Mouse (Mus musculus): Measurements from ENCODE around the gene Nipbl. TPM values are rescaled to one million over a fixed set of nuclear protein-coding genes. Genes with fewer than 3 reads are reported as not detected.

The Nipbl gene
- polyA plus RNA-seq, 1 experiment, result 14.6 TPM

GRCm38 (mm10) chr15:8321491-8321890 lies 122.8 kb downstream of the Nipbl start:
- no peak for DNase-seq
- no peak overlapping the region for H3K4me3 ChIP-seq (replicated peaks; ENCODE audit: insufficient read depth, low read depth, low read length)

GRCm38 (mm10) chr15:8319191-8319590 lies 125.1 kb downstream of the Nipbl start:
- no peak overlapping the region for H3K27ac ChIP-seq (ENCODE audit: insufficient read depth, low read length)
- DNase-seq, result no peak
- TF ChIP-seq POLR2A (IDR thresholded peaks at IDR 0.05; ENCODE audit: borderline replicate concordance, insufficient read depth, low read length), result no peak
- TF ChIP-seq CTCF (IDR thresholded peaks at IDR 0.05; ENCODE audit: borderline replicate concordance, insufficient read depth, low read depth, low read length), result no peak
- WGBS, result 91% methylated on average over 5 of the region's 5 CpGs
- no peaks in the 10 kb centered on the region for H3K27me3 ChIP-seq (ENCODE audit: control insufficient read depth, insufficient read depth, low read length)
- no peak overlapping the region for H3K4me3 ChIP-seq (replicated peaks; ENCODE audit: insufficient read depth, low read depth, low read length)
- no peaks in the 10 kb centered on the region for H3K4me1 ChIP-seq (ENCODE audit: control insufficient read depth, insufficient read depth, low read length)

More at GRCm38 (mm10) chr15:8321491-8321890, 122.8 kb downstream of the Nipbl start:
- no peak overlapping the region for H3K27ac ChIP-seq (ENCODE audit: insufficient read depth, low read length)
- 77% methylated on average over 5 of the region's 5 CpGs for WGBS
- H3K4me1 ChIP-seq (ENCODE audit: control insufficient read depth, insufficient read depth, low read length), result no peaks in the 10 kb centered on the region
- TF ChIP-seq CTCF (IDR thresholded peaks at IDR 0.05; ENCODE audit: borderline replicate concordance, insufficient read depth, low read depth, low read length), result no peak
- TF ChIP-seq POLR2A (IDR thresholded peaks at IDR 0.05; ENCODE audit: borderline replicate concordance, insufficient read depth, low read length), result no peak
- no peaks in the 10 kb centered on the region for H3K27me3 ChIP-seq (ENCODE audit: control insufficient read depth, insufficient read depth, low read length)

- DNase-seq, result no peak
These were observed 126.9 kb downstream of the Nipbl start for GRCm38 (mm10) chr15:8317381-8317780.

GRCm38 (mm10) chr15:8305474-8305873 lies 138.8 kb downstream of the Nipbl start:
- WGBS, result 91% methylated on average over 1 of the region's 1 CpGs
- Histone ChIP-seq H3K27me3 (ENCODE audit: control insufficient read depth, insufficient read depth, low read length) (no peaks in the 10 kb centered on the region), H3K4me3 (replicated peaks; ENCODE audit: insufficient read depth, low read depth, low read length) (no peak overlapping the region), H3K27ac (ENCODE audit: insufficient read depth, low read length) (no peak overlapping the region), H3K4me1 (ENCODE audit: control insufficient read depth, insufficient read depth, low read length) (no peaks in the 10 kb centered on the region)
- TF ChIP-seq CTCF (IDR thresholded peaks at IDR 0.05; ENCODE audit: borderline replicate concordance, insufficient read depth, low read depth, low read length) (no peak), POLR2A (IDR thresholded peaks at IDR 0.05; ENCODE audit: borderline replicate concordance, insufficient read depth, low read length) (no peak)
- DNase-seq, result no peak

More at GRCm38 (mm10) chr15:8317381-8317780, 126.9 kb downstream of the Nipbl start:
- Histone ChIP-seq H3K4me3 (replicated peaks; ENCODE audit: insufficient read depth, low read depth, low read length) (no peak overlapping the region), H3K27me3 (ENCODE audit: control insufficient read depth, insufficient read depth, low read length) (no peaks in the 10 kb centered on the region), H3K27ac (ENCODE audit: insufficient read depth, low read length) (no peak overlapping the region), H3K4me1 (ENCODE audit: control insufficient read depth, insufficient read depth, low read length) (no peaks in the 10 kb centered on the region)
- WGBS, result 86% methylated on average over 4 of the region's 4 CpGs
- no peak for TF ChIP-seq CTCF (IDR thresholded peaks at IDR 0.05; ENCODE audit: borderline replicate concordance, insufficient read depth, low read depth, low read length)
- TF ChIP-seq POLR2A (IDR thresholded peaks at IDR 0.05; ENCODE audit: borderline replicate concordance, insufficient read depth, low read length), result no peak

GRCm38 (mm10) chr15:8302944-8303343 lies 141.3 kb downstream of the Nipbl start:
- no peak overlapping the region for H3K4me3 ChIP-seq (replicated peaks; ENCODE audit: insufficient read depth, low read depth, low read length)
- WGBS, result 92% methylated on average over 10 of the region's 10 CpGs
- no peak for TF ChIP-seq CTCF (IDR thresholded peaks at IDR 0.05; ENCODE audit: borderline replicate concordance, insufficient read depth, low read depth, low read length)
- no peak for TF ChIP-seq POLR2A (IDR thresholded peaks at IDR 0.05; ENCODE audit: borderline replicate concordance, insufficient read depth, low read length)
- H3K4me1 ChIP-seq (ENCODE audit: control insufficient read depth, insufficient read depth, low read length), result no peaks in the 10 kb centered on the region
- H3K27me3 ChIP-seq (ENCODE audit: control insufficient read depth, insufficient read depth, low read length), result no peaks in the 10 kb centered on the region
- DNase-seq, result no peak
- H3K27ac ChIP-seq (ENCODE audit: insufficient read depth, low read length), result no peak overlapping the region

- TF ChIP-seq POLR2A (IDR thresholded peaks at IDR 0.05; ENCODE audit: borderline replicate concordance, insufficient read depth, low read length), result no peak
- no peak for TF ChIP-seq CTCF (IDR thresholded peaks at IDR 0.05; ENCODE audit: borderline replicate concordance, insufficient read depth, low read depth, low read length)
- 95% methylated on average over 6 of the region's 6 CpGs for WGBS
- Histone ChIP-seq H3K4me1 (ENCODE audit: control insufficient read depth, insufficient read depth, low read length) (no peaks in the 10 kb centered on the region), H3K27ac (ENCODE audit: insufficient read depth, low read length) (no peak overlapping the region), H3K4me3 (replicated peaks; ENCODE audit: insufficient read depth, low read depth, low read length) (no peak overlapping the region), H3K27me3 (ENCODE audit: control insufficient read depth, insufficient read depth, low read length) (no peaks in the 10 kb centered on the region)
- DNase-seq, result no peak
These were observed 150.1 kb downstream of the Nipbl start for GRCm38 (mm10) chr15:8294150-8294549.

- H3K27ac ChIP-seq (ENCODE audit: insufficient read depth, low read length), result no peak overlapping the region
- no peaks in the 10 kb centered on the region for H3K27me3 ChIP-seq (ENCODE audit: control insufficient read depth, insufficient read depth, low read length)
- TF ChIP-seq CTCF (IDR thresholded peaks at IDR 0.05; ENCODE audit: borderline replicate concordance, insufficient read depth, low read depth, low read length) (no peak), POLR2A (IDR thresholded peaks at IDR 0.05; ENCODE audit: borderline replicate concordance, insufficient read depth, low read length) (no peak)
- DNase-seq, result no peak
- H3K4me3 ChIP-seq (replicated peaks; ENCODE audit: insufficient read depth, low read depth, low read length), result no peak overlapping the region
- 86% methylated on average over 14 of the region's 14 CpGs for WGBS
- no peaks in the 10 kb centered on the region for H3K4me1 ChIP-seq (ENCODE audit: control insufficient read depth, insufficient read depth, low read length)
These were observed 153.0 kb downstream of the Nipbl start for GRCm38 (mm10) chr15:8291251-8291650.

- 51% methylated on average over 2 of the region's 2 CpGs for WGBS
- TF ChIP-seq POLR2A (IDR thresholded peaks at IDR 0.05; ENCODE audit: borderline replicate concordance, insufficient read depth, low read length) (no peak), CTCF (IDR thresholded peaks at IDR 0.05; ENCODE audit: borderline replicate concordance, insufficient read depth, low read depth, low read length) (no peak)
- Histone ChIP-seq H3K4me3 (replicated peaks; ENCODE audit: insufficient read depth, low read depth, low read length) (no peak overlapping the region), H3K27ac (ENCODE audit: insufficient read depth, low read length) (no peak overlapping the region), H3K27me3 (ENCODE audit: control insufficient read depth, insufficient read depth, low read length) (no peaks in the 10 kb centered on the region), H3K4me1 (ENCODE audit: control insufficient read depth, insufficient read depth, low read length) (peaks cover 3% of the 10 kb centered on the region)
- DNase-seq, result no peak
These were observed 162.1 kb downstream of the Nipbl start for GRCm38 (mm10) chr15:8282155-8282554.

Measured in cerebellum, adult 2 months (tissue).